Comparison of ENCODE assay signal across 15 mouse cellular contexts in the genomic region with DNA sequence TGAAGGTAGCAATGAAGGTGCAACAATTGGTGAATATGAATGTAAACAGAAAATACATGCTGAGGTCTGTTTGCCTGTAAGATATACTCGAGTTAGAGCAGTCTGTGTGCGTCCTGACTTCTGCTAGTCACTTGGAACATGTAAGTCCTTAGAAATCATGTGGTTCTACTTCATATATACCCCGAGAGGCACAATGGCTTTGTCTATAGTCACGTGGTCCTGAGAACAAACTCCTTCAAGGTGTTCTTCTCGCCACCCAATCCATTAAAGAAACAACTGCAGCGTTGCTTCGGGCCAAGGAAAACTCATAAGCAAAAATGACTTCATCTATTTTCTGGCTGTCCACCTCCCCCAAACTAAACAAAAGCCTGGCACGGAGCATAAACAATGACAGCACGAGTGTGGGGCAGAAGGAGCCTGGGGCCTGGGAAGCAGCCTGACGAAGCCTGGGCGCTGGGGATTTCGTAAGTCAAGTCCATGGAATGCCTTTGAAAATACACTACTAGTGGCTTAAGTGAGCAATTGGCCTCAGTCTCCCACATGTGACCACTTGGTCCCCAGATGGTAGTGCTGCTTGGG.
DNase-seq lines count a peak whose midpoint lies in the region; ATAC-seq and TF ChIP-seq lines count a peak whose summit lies in the region.
"Had no signal": no experiment of that assay in that cellular context is flagged by ENCODE, and none has a peak within 500 bp of the region (broad histone marks: within the 10 kb centered on the region; RNA-seq: fewer than 3 reads in every experiment).

No protein-coding gene starts in this region.

- H3K9ac ChIP-seq in intestine, embryonic 14.5 days (ENCODE audit: low read length), result no peak overlapping the region
- no peak overlapping the region for H3K9ac ChIP-seq in intestine, postnatal 0 days (ENCODE audit: low read depth, low read length)
- 0 out of 2 replicates have a peak overlapping the region, but pooled peaks have one; percentile 6 for H3K9ac ChIP-seq in embryonic facial prominence, embryonic 14.5 days (ENCODE audit: low read depth, low read length)
- H3K9ac ChIP-seq in lung, embryonic 14.5 days, result peak overlapping the region; percentile 23; the same call in 1 of the 2 replicates
- no peak overlapping the region; the same call in 1 of the 2 replicates for H3K9ac ChIP-seq in midbrain, embryonic 14.5 days (replicated peaks; ENCODE audit: low read length)
- H3K9ac ChIP-seq: embryonic facial prominence, embryonic 12.5 days; liver, embryonic 12.5 days; neural tube, embryonic 13.5 days had no signal

- WGBS in intestine, embryonic 14.5 days, result 45% methylated on average over 12 of the region's 12 CpGs
- WGBS in intestine, postnatal 0 days, result 55% methylated on average over 12 of the region's 12 CpGs
- WGBS in embryonic facial prominence, embryonic 14.5 days, result 50% methylated on average over 12 of the region's 12 CpGs
- 24% methylated on average over 12 of the region's 12 CpGs for WGBS in lung, embryonic 14.5 days
- 46% methylated on average over 12 of the region's 12 CpGs for WGBS in midbrain, embryonic 14.5 days

- no peak overlapping the region for H3K4me2 ChIP-seq in intestine, embryonic 14.5 days (ENCODE audit: low read length)
- no peak overlapping the region for H3K4me2 ChIP-seq in intestine, postnatal 0 days (replicated peaks; ENCODE audit: low read depth)
- H3K4me2 ChIP-seq in embryonic facial prominence, embryonic 14.5 days (ENCODE audit: low read depth, low read length), result no peak overlapping the region
- H3K4me2 ChIP-seq in lung, embryonic 14.5 days, result peak overlapping the region; percentile 31; the same call in 1 of the 2 replicates
- no peak overlapping the region for H3K4me2 ChIP-seq in midbrain, embryonic 14.5 days (ENCODE audit: low read length)
- H3K4me2 ChIP-seq: embryonic facial prominence, embryonic 12.5 days; liver, embryonic 12.5 days; neural tube, embryonic 13.5 days had no signal

- H3K4me1 ChIP-seq in intestine, embryonic 14.5 days (replicated peaks; ENCODE audit: control insufficient read depth, insufficient read depth, low read length), result peaks cover 3% of the 10 kb centered on the region; the same call in 1 of the 2 replicates
- no peaks in the 10 kb centered on the region for H3K4me1 ChIP-seq in intestine, postnatal 0 days (replicated peaks; ENCODE audit: control insufficient read depth, insufficient read depth, low read length)
- peaks cover 6% of the 10 kb centered on the region; the same call in 1 of the 2 replicates for H3K4me1 ChIP-seq in embryonic facial prominence, embryonic 14.5 days (ENCODE audit: control insufficient read depth, insufficient read depth, low read length)
- peaks cover 18% of the 10 kb centered on the region for H3K4me1 ChIP-seq in lung, embryonic 14.5 days (ENCODE audit: insufficient read depth)
- H3K4me1 ChIP-seq in midbrain, embryonic 14.5 days (ENCODE audit: control insufficient read depth, insufficient read depth, low read length), result peaks cover 13% of the 10 kb centered on the region; the same call in 1 of the 2 replicates
- H3K4me1 ChIP-seq: embryonic facial prominence, embryonic 12.5 days; liver, embryonic 12.5 days had no signal

- no peaks in the 10 kb centered on the region for H3K9me3 ChIP-seq in intestine, embryonic 14.5 days (ENCODE audit: control insufficient read depth, low read length)
- no peaks in the 10 kb centered on the region for H3K9me3 ChIP-seq in intestine, postnatal 0 days (ENCODE audit: control insufficient read depth)
- no peaks in the 10 kb centered on the region for H3K9me3 ChIP-seq in embryonic facial prominence, embryonic 14.5 days (ENCODE audit: control insufficient read depth, low read length)
- H3K9me3 ChIP-seq in lung, embryonic 14.5 days (ENCODE audit: low read depth, low read length), result no peaks in the 10 kb centered on the region
- no peaks in the 10 kb centered on the region for H3K9me3 ChIP-seq in midbrain, embryonic 14.5 days (ENCODE audit: control insufficient read depth, low read length)
- H3K9me3 ChIP-seq: embryonic facial prominence, embryonic 12.5 days; liver, embryonic 12.5 days; neural tube, embryonic 13.5 days had no signal

- no peaks in the 10 kb centered on the region; the same call in 1 of the 2 replicates for H3K36me3 ChIP-seq in intestine, embryonic 14.5 days (ENCODE audit: control insufficient read depth, insufficient read depth, low read length)
- no peaks in the 10 kb centered on the region for H3K36me3 ChIP-seq in intestine, postnatal 0 days (ENCODE audit: control insufficient read depth, insufficient read depth)
- H3K36me3 ChIP-seq in embryonic facial prominence, embryonic 14.5 days (ENCODE audit: control insufficient read depth, insufficient read depth, low read length), result no peaks in the 10 kb centered on the region
- H3K36me3 ChIP-seq in lung, embryonic 14.5 days (ENCODE audit: insufficient read depth), result no peaks in the 10 kb centered on the region
- no peaks in the 10 kb centered on the region for H3K36me3 ChIP-seq in midbrain, embryonic 14.5 days (ENCODE audit: control insufficient read depth, insufficient read depth, low read length)
- H3K36me3 ChIP-seq: embryonic facial prominence, embryonic 12.5 days; liver, embryonic 12.5 days had no signal

- no peak overlapping the region for H3K4me3 ChIP-seq in intestine, embryonic 14.5 days (ENCODE audit: low read depth, low read length)
- no peak overlapping the region for H3K4me3 ChIP-seq in intestine, postnatal 0 days (ENCODE audit: low read depth, low read length)
- no peak overlapping the region for H3K4me3 ChIP-seq in embryonic facial prominence, embryonic 14.5 days (ENCODE audit: low read depth, low read length)
- H3K4me3 ChIP-seq in lung, embryonic 14.5 days (ENCODE audit: low read depth, low read length), result no peak overlapping the region
- no peak overlapping the region for H3K4me3 ChIP-seq in midbrain, embryonic 14.5 days (replicated peaks; ENCODE audit: low read depth, low read length)
- H3K4me3 ChIP-seq: embryonic facial prominence, embryonic 12.5 days; liver, embryonic 12.5 days; neural tube, embryonic 13.5 days had no signal

- no peak for ATAC-seq in intestine, embryonic 14.5 days (replicated peaks; ENCODE audit: low FRiP score, low TSS enrichment, low read depth)
- ATAC-seq in intestine, postnatal 0 days, result no peak
- ATAC-seq in embryonic facial prominence, embryonic 14.5 days (ENCODE audit: low read depth), result no peak
- peak; percentile 81 for ATAC-seq in lung, embryonic 14.5 days (ENCODE audit: insufficient read depth)
- ATAC-seq in midbrain, embryonic 14.5 days (ENCODE audit: low FRiP score, low TSS enrichment), result no peak
- ATAC-seq: liver, embryonic 12.5 days had no signal

- H3K27ac ChIP-seq in intestine, embryonic 14.5 days (ENCODE audit: low read depth), result no peak overlapping the region
- H3K27ac ChIP-seq in intestine, postnatal 0 days (ENCODE audit: low read depth, low read length), result no peak overlapping the region
- H3K27ac ChIP-seq in embryonic facial prominence, embryonic 14.5 days (replicated peaks; ENCODE audit: low read depth, low read length), result no peak overlapping the region; the same call in 1 of the 2 replicates
- H3K27ac ChIP-seq in lung, embryonic 14.5 days (ENCODE audit: low read depth), result peak overlapping the region; percentile 67
- H3K27ac ChIP-seq in midbrain, embryonic 14.5 days (replicated peaks; ENCODE audit: low read depth, low read length), result 0 out of 2 replicates have a peak overlapping the region, but pooled peaks have one; percentile 5
- H3K27ac ChIP-seq: embryonic facial prominence, embryonic 12.5 days; liver, embryonic 12.5 days; neural tube, embryonic 13.5 days had no signal

- H3K27me3 ChIP-seq in intestine, embryonic 14.5 days (replicated peaks; ENCODE audit: control insufficient read depth, insufficient read depth, low read length), result no peaks in the 10 kb centered on the region
- no peaks in the 10 kb centered on the region for H3K27me3 ChIP-seq in intestine, postnatal 0 days (replicated peaks; ENCODE audit: control insufficient read depth, insufficient read depth, low read length)
- H3K27me3 ChIP-seq in embryonic facial prominence, embryonic 14.5 days (replicated peaks; ENCODE audit: control insufficient read depth, insufficient read depth, low read length), result no peaks in the 10 kb centered on the region
- H3K27me3 ChIP-seq in lung, embryonic 14.5 days (ENCODE audit: insufficient read depth, low read length), result no peaks in the 10 kb centered on the region
- H3K27me3 ChIP-seq in midbrain, embryonic 14.5 days (ENCODE audit: control insufficient read depth, insufficient read depth, low read length), result no peaks in the 10 kb centered on the region
- H3K27me3 ChIP-seq: embryonic facial prominence, embryonic 12.5 days; liver, embryonic 12.5 days; neural tube, embryonic 13.5 days had no signal

- peak; percentile 52 for DNase-seq in intestine, embryonic 14.5 days (ENCODE audit: low spot score)
- peak; percentile 33 for DNase-seq in embryonic facial prominence, embryonic 14.5 days (ENCODE audit: low spot score)
- DNase-seq in lung, embryonic 14.5 days, result peak; percentile 75
- peak; percentile 27 for DNase-seq in midbrain, embryonic 14.5 days
- DNase-seq in thymus, postnatal 10 days (ENCODE audit: low spot score in 2 of 2), result no peak
- DNase-seq in adrenal gland, postnatal 14 days, result no peak
- no peak for DNase-seq in spleen, adult 18-20 months
- DNase-seq: adrenal gland, postnatal 36 days; kidney, adult 2 months; right cerebral cortex, adult 18-20 months; thymus, postnatal 14 days had no signal

- TF ChIP-seq CTCF in intestine, postnatal 0 days (IDR thresholded peaks at IDR 0.05; ENCODE audit: low read depth), result no peak
- TF ChIP-seq CTCF in lung, embryonic 14.5 days (IDR thresholded peaks at IDR 0.05; ENCODE audit: low read depth), result no peak

Comparison
In these comparisons a context has a peak if more than half of its experiments do, and no peak if none do; other contexts are left out.
1. DNase-seq: peak in intestine, embryonic 14.5 days (single experiment), embryonic facial prominence, embryonic 14.5 days (single experiment), lung, embryonic 14.5 days (single experiment) and midbrain, embryonic 14.5 days (single experiment); none in thymus, postnatal 10 days (0 of 2), adrenal gland, postnatal 14 days (single experiment) and spleen, adult 18-20 months (0 of 2).
2. H3K27ac ChIP-seq: peak in lung, embryonic 14.5 days (single experiment) and midbrain, embryonic 14.5 days (single experiment); none in intestine, embryonic 14.5 days (single experiment), intestine, postnatal 0 days (single experiment) and embryonic facial prominence, embryonic 14.5 days (single experiment).
3. H3K9ac ChIP-seq: peak in embryonic facial prominence, embryonic 14.5 days (single experiment) and lung, embryonic 14.5 days (single experiment); none in intestine, embryonic 14.5 days (single experiment), intestine, postnatal 0 days (single experiment) and midbrain, embryonic 14.5 days (single experiment).